Mouse (Mus musculus) midbrain, embryonic 11.5 days (tissue): ENCODE measurements at regions not wholly inside any gene's neighbourhood (a gene's known extent, or its start where the extent isn't known, plus 50 kb on each side); places are given as distances from the start of the nearest gene placed in this dataset.

Experiments used
- ATAC-seq: fragments of 200-750 bp; cut with Nextera tagmentation; 2 replicates; pipeline ENCODE4 v1.8.0; 2017; ENCODE audit warnings: moderate TSS enrichment, moderate library complexity; ENCODE audit not compliant: low FRiP score
- DNase-seq: peaks from one replicate; pipeline ENCODE4 v3.0.0; 2015; ENCODE audit warnings: low spot score; ENCODE audit errors: missing footprints
- H3K27ac ChIP-seq: fragments of 300-500 bp; sonication (generic); 2 replicates; pipeline ENCODE4 v1.5.1; 2014; ENCODE audit warnings: low read depth, low read length
- H3K27me3 ChIP-seq: fragments of 300-500 bp; sonication (generic); 2 replicates; pipeline ENCODE4 v1.6.1; 2014; ENCODE audit warnings: mild to moderate bottlenecking, low read length, moderate library complexity, mixed read lengths; ENCODE audit not compliant: control insufficient read depth, insufficient read depth
- H3K36me3 ChIP-seq: fragments of 300-500 bp; sonication (generic); 2 replicates; pipeline ENCODE4 v1.6.1; 2014; ENCODE audit warnings: mild to moderate bottlenecking, low read length, moderate library complexity, mixed read lengths; ENCODE audit not compliant: control insufficient read depth, insufficient read depth
- H3K4me1 ChIP-seq: fragments of 300-500 bp; sonication (generic); 2 replicates; pipeline ENCODE4 v1.6.1; 2014; ENCODE audit warnings: low read length; ENCODE audit not compliant: control insufficient read depth, insufficient read depth
- H3K4me2 ChIP-seq: fragments of 300-500 bp; sonication (generic); 2 replicates; pipeline ENCODE4 v1.6.1; 2014; ENCODE audit warnings: mild to moderate bottlenecking, moderate library complexity
- H3K4me3 ChIP-seq: fragments of 300-500 bp; sonication (generic); 2 replicates; pipeline ENCODE4 v1.5.1; 2014; ENCODE audit warnings: low read depth, low read length
- H3K9ac ChIP-seq: fragments of 300-500 bp; sonication (generic); 2 replicates; pipeline ENCODE4 v1.6.1; 2014; ENCODE audit warnings: low read length
- H3K9me3 ChIP-seq: fragments of 300-500 bp; sonication (generic); 2 replicates; pipeline ENCODE4 v1.6.1; 2016; ENCODE audit warnings: low read length; ENCODE audit not compliant: control insufficient read depth
- WGBS: fragments of 180-500 bp; shearing (Covaris S2); extraction: QIAGEN DNeasy Blood & Tissue Kit; methylation state at CpG from one replicate; pipeline ENCODE4 v1.1.7; 2014; 5-methylcytosine and 5-hydroxymethylcytosine counted together

- no peak for DNase-seq
- H3K27ac ChIP-seq: no peak overlapping the region
- H3K36me3 ChIP-seq: no peaks in the 10 kb centered on the region
- H3K27me3 ChIP-seq: no peaks in the 10 kb centered on the region
- H3K9ac ChIP-seq: no peak overlapping the region
- no peak overlapping the region for H3K4me3 ChIP-seq
- no peak for ATAC-seq
- H3K4me1 ChIP-seq: no peaks in the 10 kb centered on the region
- no peak overlapping the region for H3K4me2 ChIP-seq
- WGBS: 91% methylated on average over 1 of the region's 1 CpGs
- no peaks in the 10 kb centered on the region for H3K9me3 ChIP-seq
These were observed 415.4 kb upstream of the Acvr2a start for GRCm38 (mm10) chr2:48398504-48398903.

- DNase-seq (no peak), ATAC-seq (no peak)
- Histone ChIP-seq H3K36me3 (no peaks in the 10 kb centered on the region), H3K4me2 (no peak overlapping the region), H3K4me1 (no peaks in the 10 kb centered on the region), H3K4me3 (no peak overlapping the region), H3K9me3 (no peaks in the 10 kb centered on the region), H3K27ac (no peak overlapping the region), H3K9ac (no peak overlapping the region), H3K27me3 (no peaks in the 10 kb centered on the region)
- 86% methylated on average over 1 of the region's 1 CpGs for WGBS
These were observed 414.7 kb upstream of the Acvr2a start for GRCm38 (mm10) chr2:48399191-48399590.

GRCm38 (mm10) chr2:48402813-48403212, 411.1 kb upstream of the Acvr2a start:
- Histone ChIP-seq H3K4me1 (no peaks in the 10 kb centered on the region), H3K27me3 (no peaks in the 10 kb centered on the region), H3K9me3 (no peaks in the 10 kb centered on the region), H3K36me3 (no peaks in the 10 kb centered on the region), H3K4me3 (no peak overlapping the region), H3K27ac (no peak overlapping the region), H3K9ac (no peak overlapping the region), H3K4me2 (no peak overlapping the region)
- 84% methylated on average over 2 of the region's 2 CpGs for WGBS
- DNase-seq (no peak), ATAC-seq (no peak)

- ATAC-seq: no peak
- Histone ChIP-seq H3K4me2 (no peak overlapping the region), H3K36me3 (no peaks in the 10 kb centered on the region), H3K4me1 (no peaks in the 10 kb centered on the region), H3K27ac (no peak overlapping the region), H3K4me3 (no peak overlapping the region), H3K9ac (no peak overlapping the region), H3K27me3 (no peaks in the 10 kb centered on the region), H3K9me3 (no peaks in the 10 kb centered on the region)
- WGBS: 72% methylated on average over 3 of the region's 3 CpGs
- no peak for DNase-seq
These were observed 409.4 kb upstream of the Acvr2a start for GRCm38 (mm10) chr2:48404460-48404859.

- H3K9ac ChIP-seq: no peak overlapping the region
- no peaks in the 10 kb centered on the region for H3K36me3 ChIP-seq
- DNase-seq: no peak
- WGBS: 89% methylated on average over 5 of the region's 5 CpGs
- ATAC-seq: no peak
- H3K9me3 ChIP-seq: no peaks in the 10 kb centered on the region
- H3K4me1 ChIP-seq: no peaks in the 10 kb centered on the region
- no peaks in the 10 kb centered on the region for H3K27me3 ChIP-seq
- no peak overlapping the region for H3K4me3 ChIP-seq
- no peak overlapping the region for H3K4me2 ChIP-seq
- no peak overlapping the region for H3K27ac ChIP-seq
These were observed 406.0 kb upstream of the Acvr2a start for GRCm38 (mm10) chr2:48407876-48408275.

GRCm38 (mm10) chr2:48409876-48410275, 404.0 kb upstream of the Acvr2a start:
- Histone ChIP-seq H3K27me3 (no peaks in the 10 kb centered on the region), H3K36me3 (no peaks in the 10 kb centered on the region), H3K9ac (no peak overlapping the region), H3K27ac (no peak overlapping the region), H3K4me2 (no peak overlapping the region), H3K9me3 (no peaks in the 10 kb centered on the region), H3K4me1 (no peaks in the 10 kb centered on the region), H3K4me3 (no peak overlapping the region)
- WGBS: 82% methylated on average over 4 of the region's 4 CpGs
- ATAC-seq: no peak
- DNase-seq: no peak

- no peaks in the 10 kb centered on the region for H3K27me3 ChIP-seq
- no peaks in the 10 kb centered on the region for H3K36me3 ChIP-seq
- no peak overlapping the region for H3K9ac ChIP-seq
- DNase-seq (no peak), ATAC-seq (peak; percentile 37; the same call in 1 of the 2 replicates)
- no peaks in the 10 kb centered on the region for H3K9me3 ChIP-seq
- WGBS: 100% methylated on average over 1 of the region's 1 CpGs
- no peak overlapping the region for H3K4me3 ChIP-seq
- H3K4me2 ChIP-seq: no peak overlapping the region
- H3K4me1 ChIP-seq: no peaks in the 10 kb centered on the region
- H3K27ac ChIP-seq: no peak overlapping the region
These were observed 402.5 kb upstream of the Acvr2a start for GRCm38 (mm10) chr2:48411392-48411791.

- DNase-seq (no peak), ATAC-seq (no peak)
- WGBS: 77% methylated on average over 4 of the region's 4 CpGs
- Histone ChIP-seq H3K27ac (no peak overlapping the region), H3K9ac (no peak overlapping the region), H3K4me3 (no peak overlapping the region), H3K27me3 (no peaks in the 10 kb centered on the region), H3K4me2 (no peak overlapping the region), H3K36me3 (no peaks in the 10 kb centered on the region), H3K9me3 (no peaks in the 10 kb centered on the region), H3K4me1 (no peaks in the 10 kb centered on the region)
These were observed 401.0 kb upstream of the Acvr2a start for GRCm38 (mm10) chr2:48412683-48413440.

- DNase-seq (no peak), ATAC-seq (peak; percentile 34)
- H3K4me3 ChIP-seq: no peak overlapping the region
- H3K9ac ChIP-seq: no peak overlapping the region
- H3K4me1 ChIP-seq: no peaks in the 10 kb centered on the region
- no peaks in the 10 kb centered on the region for H3K27me3 ChIP-seq
- no peak overlapping the region for H3K27ac ChIP-seq
- 24% methylated on average over 10 of the region's 10 CpGs for WGBS
- H3K36me3 ChIP-seq: no peaks in the 10 kb centered on the region
- no peak overlapping the region for H3K4me2 ChIP-seq
- no peaks in the 10 kb centered on the region for H3K9me3 ChIP-seq
These were observed 399.1 kb upstream of the Acvr2a start for GRCm38 (mm10) chr2:48414596-48415481.
